Mouse (Mus musculus): ENCODE data around the gene Ripor2. TPM values are rescaled to one million over a fixed set of nuclear protein-coding genes. Genes with fewer than 3 reads are reported as not detected.
A peak's percentile ranks its signal among the peaks of the same experiment; 100 is the strongest.

Gene Ripor2
- polyA plus RNA-seq, 1 experiment from 2014 or later, result 9.2 TPM

GRCm38 (mm10) chr13:24594303-24594702 lies 12.3 kb downstream of the Ripor2 start:
- ATAC-seq (ENCODE audit: low FRiP score) (no peak), DNase-seq (ENCODE audit: low spot score, missing footprints) (no peak)
- no peaks in the 10 kb centered on the region for H3K36me3 ChIP-seq (ENCODE audit: control insufficient read depth, insufficient read depth, low read length)
- H3K27ac ChIP-seq (ENCODE audit: low read depth, low read length), result no peak overlapping the region
- H3K27me3 ChIP-seq (ENCODE audit: control insufficient read depth, insufficient read depth, low read length), result no peaks in the 10 kb centered on the region
- no peak overlapping the region for H3K9ac ChIP-seq (ENCODE audit: low read length)
- H3K4me2 ChIP-seq, result no peak overlapping the region
- WGBS, result 85% methylated on average over 3 of the region's 3 CpGs
- H3K4me3 ChIP-seq (ENCODE audit: low read depth, low read length), result no peak overlapping the region
- no peaks in the 10 kb centered on the region for H3K9me3 ChIP-seq (ENCODE audit: control insufficient read depth, low read length)
- H3K4me1 ChIP-seq (ENCODE audit: control insufficient read depth, insufficient read depth, low read length), result no peaks in the 10 kb centered on the region

- Histone ChIP-seq H3K4me1 (ENCODE audit: control insufficient read depth, insufficient read depth, low read length) (peaks cover 6% of the 10 kb centered on the region), H3K9me3 (ENCODE audit: control insufficient read depth, low read length) (no peaks in the 10 kb centered on the region), H3K36me3 (ENCODE audit: control insufficient read depth, insufficient read depth, low read length) (no peaks in the 10 kb centered on the region), H3K4me2 (no peak overlapping the region), H3K9ac (ENCODE audit: low read length) (no peak overlapping the region), H3K27me3 (ENCODE audit: control insufficient read depth, insufficient read depth, low read length) (no peaks in the 10 kb centered on the region), H3K27ac (ENCODE audit: low read depth, low read length) (no peak overlapping the region), H3K4me3 (ENCODE audit: low read depth, low read length) (no peak overlapping the region)
- DNase-seq (ENCODE audit: low spot score, missing footprints) (no peak), ATAC-seq (ENCODE audit: low FRiP score) (no peak)
- whole genome bisulfite sequencing, result 88% methylated on average over 11 of the region's 11 CpGs
Measured at GRCm38 (mm10) chr13:24599631-24600041, 17.6 kb downstream of the Ripor2 start.

GRCm38 (mm10) chr13:24602978-24603377 lies 21.0 kb downstream of the Ripor2 start:
- no peaks in the 10 kb centered on the region for H3K27me3 ChIP-seq (ENCODE audit: control insufficient read depth, insufficient read depth, low read length)
- 12% methylated on average over 4 of the region's 4 CpGs for WGBS
- no peak overlapping the region for H3K4me3 ChIP-seq (ENCODE audit: low read depth, low read length)
- DNase-seq (ENCODE audit: low spot score, missing footprints) (peak; percentile 85), ATAC-seq (ENCODE audit: low FRiP score) (no peak)
- H3K9ac ChIP-seq (ENCODE audit: low read length), result no peak overlapping the region
- no peaks in the 10 kb centered on the region for H3K36me3 ChIP-seq (ENCODE audit: control insufficient read depth, insufficient read depth, low read length)
- peaks cover 16% of the 10 kb centered on the region for H3K4me1 ChIP-seq (ENCODE audit: control insufficient read depth, insufficient read depth, low read length)
- H3K9me3 ChIP-seq (ENCODE audit: control insufficient read depth, low read length), result no peaks in the 10 kb centered on the region
- no peak overlapping the region for H3K27ac ChIP-seq (ENCODE audit: low read depth, low read length)
- no peak overlapping the region for H3K4me2 ChIP-seq

- H3K4me1 ChIP-seq (ENCODE audit: control insufficient read depth, insufficient read depth, low read length), result peaks cover 16% of the 10 kb centered on the region
- H3K4me2 ChIP-seq, result peak overlapping the region; percentile 15; the same call in 1 of the 2 replicates
- DNase-seq (ENCODE audit: low spot score, missing footprints) (peak; percentile 87), ATAC-seq (ENCODE audit: low FRiP score) (no peak)
- H3K27ac ChIP-seq (ENCODE audit: low read depth, low read length), result no peak overlapping the region
- no peaks in the 10 kb centered on the region for H3K36me3 ChIP-seq (ENCODE audit: control insufficient read depth, insufficient read depth, low read length)
- no peak overlapping the region for H3K9ac ChIP-seq (ENCODE audit: low read length)
- H3K9me3 ChIP-seq (ENCODE audit: control insufficient read depth, low read length), result no peaks in the 10 kb centered on the region
- no peak overlapping the region for H3K4me3 ChIP-seq (ENCODE audit: low read depth, low read length)
- 23% methylated on average over 11 of the region's 11 CpGs for WGBS
- no peaks in the 10 kb centered on the region for H3K27me3 ChIP-seq (ENCODE audit: control insufficient read depth, insufficient read depth, low read length)
Measured at GRCm38 (mm10) chr13:24603591-24604009, 21.6 kb downstream of the Ripor2 start.

- peaks cover 16% of the 10 kb centered on the region for H3K4me1 ChIP-seq (ENCODE audit: control insufficient read depth, insufficient read depth, low read length)
- DNase-seq (ENCODE audit: low spot score, missing footprints) (peak; percentile 72), ATAC-seq (ENCODE audit: low FRiP score) (no peak)
- H3K4me3 ChIP-seq (ENCODE audit: low read depth, low read length), result no peak overlapping the region
- H3K27ac ChIP-seq (ENCODE audit: low read depth, low read length), result no peak overlapping the region
- H3K27me3 ChIP-seq (ENCODE audit: control insufficient read depth, insufficient read depth, low read length), result no peaks in the 10 kb centered on the region
- WGBS, result 26% methylated on average over 4 of the region's 4 CpGs
- H3K9me3 ChIP-seq (ENCODE audit: control insufficient read depth, low read length), result no peaks in the 10 kb centered on the region
- no peaks in the 10 kb centered on the region for H3K36me3 ChIP-seq (ENCODE audit: control insufficient read depth, insufficient read depth, low read length)
- H3K4me2 ChIP-seq, result no peak overlapping the region
- no peak overlapping the region for H3K9ac ChIP-seq (ENCODE audit: low read length)
Measured at GRCm38 (mm10) chr13:24604096-24604495, 22.1 kb downstream of the Ripor2 start.

- Histone ChIP-seq H3K27ac (ENCODE audit: low read depth, low read length) (peak overlapping the region; percentile 63; the same call in 1 of the 2 replicates), H3K4me1 (ENCODE audit: control insufficient read depth, insufficient read depth, low read length) (peaks cover 16% of the 10 kb centered on the region), H3K9ac (ENCODE audit: low read length) (peak overlapping the region; percentile 47), H3K27me3 (ENCODE audit: control insufficient read depth, insufficient read depth, low read length) (no peaks in the 10 kb centered on the region), H3K4me3 (ENCODE audit: low read depth, low read length) (peak overlapping the region; percentile 24; the same call in 1 of the 2 replicates), H3K9me3 (ENCODE audit: control insufficient read depth, low read length) (no peaks in the 10 kb centered on the region), H3K36me3 (ENCODE audit: control insufficient read depth, insufficient read depth, low read length) (no peaks in the 10 kb centered on the region), H3K4me2 (peak overlapping the region; percentile 55)
- DNase-seq (ENCODE audit: low spot score, missing footprints) (peak; percentile 95), ATAC-seq (ENCODE audit: low FRiP score) (peak; percentile 83)
- 2% methylated on average over 20 of the region's 20 CpGs for WGBS
Measured at GRCm38 (mm10) chr13:24604761-24605591, 23.0 kb downstream of the Ripor2 start.

GRCm38 (mm10) chr13:24605755-24606154 lies 23.8 kb downstream of the Ripor2 start:
- WGBS, result 21% methylated on average over 5 of the region's 5 CpGs
- Histone ChIP-seq H3K4me2 (no peak overlapping the region), H3K27ac (ENCODE audit: low read depth, low read length) (no peak overlapping the region; the same call in 1 of the 2 replicates), H3K9ac (ENCODE audit: low read length) (no peak overlapping the region), H3K9me3 (ENCODE audit: control insufficient read depth, low read length) (no peaks in the 10 kb centered on the region), H3K4me3 (ENCODE audit: low read depth, low read length) (no peak overlapping the region), H3K27me3 (ENCODE audit: control insufficient read depth, insufficient read depth, low read length) (no peaks in the 10 kb centered on the region), H3K4me1 (ENCODE audit: control insufficient read depth, insufficient read depth, low read length) (peaks cover 16% of the 10 kb centered on the region), H3K36me3 (ENCODE audit: control insufficient read depth, insufficient read depth, low read length) (no peaks in the 10 kb centered on the region)
- DNase-seq (ENCODE audit: low spot score, missing footprints), result no peak
- ATAC-seq (ENCODE audit: low FRiP score), result peak; percentile 54

- Histone ChIP-seq H3K27me3 (ENCODE audit: control insufficient read depth, insufficient read depth, low read length) (no peaks in the 10 kb centered on the region), H3K27ac (ENCODE audit: low read depth, low read length) (no peak overlapping the region), H3K4me3 (ENCODE audit: low read depth, low read length) (no peak overlapping the region), H3K4me1 (ENCODE audit: control insufficient read depth, insufficient read depth, low read length) (peaks cover 16% of the 10 kb centered on the region), H3K9ac (ENCODE audit: low read length) (no peak overlapping the region), H3K9me3 (ENCODE audit: control insufficient read depth, low read length) (no peaks in the 10 kb centered on the region), H3K4me2 (no peak overlapping the region), H3K36me3 (ENCODE audit: control insufficient read depth, insufficient read depth, low read length) (no peaks in the 10 kb centered on the region)
- peak; percentile 75 for DNase-seq (ENCODE audit: low spot score, missing footprints)
- no peak for ATAC-seq (ENCODE audit: low FRiP score)
- 85% methylated on average over 4 of the region's 4 CpGs for WGBS
Measured at GRCm38 (mm10) chr13:24607961-24608360, 26.0 kb downstream of the Ripor2 start.

GRCm38 (mm10) chr13:24608709-24609108 lies 26.7 kb downstream of the Ripor2 start:
- Histone ChIP-seq H3K27me3 (ENCODE audit: control insufficient read depth, insufficient read depth, low read length) (no peaks in the 10 kb centered on the region), H3K27ac (ENCODE audit: low read depth, low read length) (no peak overlapping the region), H3K9me3 (ENCODE audit: control insufficient read depth, low read length) (no peaks in the 10 kb centered on the region), H3K36me3 (ENCODE audit: control insufficient read depth, insufficient read depth, low read length) (no peaks in the 10 kb centered on the region), H3K4me3 (ENCODE audit: low read depth, low read length) (no peak overlapping the region), H3K4me1 (ENCODE audit: control insufficient read depth, insufficient read depth, low read length) (peaks cover 11% of the 10 kb centered on the region), H3K4me2 (no peak overlapping the region), H3K9ac (ENCODE audit: low read length) (no peak overlapping the region)
- WGBS, result 92% methylated on average over 1 of the region's 1 CpGs
- no peak for ATAC-seq (ENCODE audit: low FRiP score)
- peak; percentile 51 for DNase-seq (ENCODE audit: low spot score, missing footprints)
